ENCODE assay signal across 8 mouse cellular contexts in the genomic region with DNA sequence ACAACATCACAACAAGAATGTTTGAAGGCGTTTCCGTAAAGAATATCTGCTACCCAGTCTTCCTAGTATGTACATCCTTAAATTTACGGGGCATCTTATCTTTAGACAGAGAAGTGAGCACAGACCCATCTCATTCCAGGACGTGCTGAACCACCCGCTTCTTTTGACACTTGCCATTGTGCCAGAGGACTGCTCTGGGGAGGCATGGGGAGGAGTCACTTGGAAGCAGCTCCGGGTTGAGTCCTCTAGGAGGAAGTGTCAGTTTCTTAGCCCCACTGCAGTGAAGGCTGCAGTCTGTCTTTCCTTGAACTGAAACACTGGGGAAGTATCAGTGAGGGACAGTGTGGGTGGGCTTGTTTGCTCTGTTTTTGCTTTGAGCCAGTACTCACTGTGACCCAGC. TPM values are rescaled to one million over a fixed set of nuclear protein-coding genes. Genes with fewer than 3 reads are reported as not detected.
DNase-seq lines count a peak whose midpoint lies in the region; ATAC-seq lines count a peak whose summit lies in the region.

No protein-coding gene starts in this region.

- H3K27me3 ChIP-seq in lung, embryonic 16.5 days (ENCODE audit: control insufficient read depth, insufficient read depth, low read depth, low read length): no peaks in the 10 kb centered on the region
- H3K27me3 ChIP-seq in embryonic facial prominence, embryonic 15.5 days: no peaks in the 10 kb centered on the region
- H3K27me3 ChIP-seq in limb, embryonic 13.5 days: no peaks in the 10 kb centered on the region
- H3K27me3 ChIP-seq in splenic B cell, adult 2 months (ENCODE audit: control insufficient read depth, insufficient read depth, low read length, poor library complexity, severe bottlenecking): no peaks in the 10 kb centered on the region

- no peak for ATAC-seq in lung, embryonic 16.5 days (ENCODE audit: low read depth)
- ATAC-seq in embryonic facial prominence, embryonic 15.5 days (ENCODE audit: insufficient number of reproducible peaks, low FRiP score, low TSS enrichment, low read depth): no peak
- ATAC-seq in limb, embryonic 13.5 days (ENCODE audit: low FRiP score, low read depth): no peak

- H3K27ac ChIP-seq in lung, embryonic 16.5 days (ENCODE audit: low read length): no peak overlapping the region
- no peak overlapping the region for H3K27ac ChIP-seq in embryonic facial prominence, embryonic 15.5 days (replicated peaks)
- no peak overlapping the region for H3K27ac ChIP-seq in limb, embryonic 13.5 days

- no peaks in the 10 kb centered on the region for H3K9me3 ChIP-seq in lung, embryonic 16.5 days (ENCODE audit: control insufficient read depth, low read length)
- H3K9me3 ChIP-seq in embryonic facial prominence, embryonic 15.5 days (replicated peaks): no peaks in the 10 kb centered on the region
- no peaks in the 10 kb centered on the region for H3K9me3 ChIP-seq in limb, embryonic 13.5 days

- peak overlapping the region; percentile 90 for H3K4me3 ChIP-seq in lung, embryonic 16.5 days (ENCODE audit: low read length)
- peak overlapping the region; percentile 91 for H3K4me3 ChIP-seq in embryonic facial prominence, embryonic 15.5 days (replicated peaks)
- peak overlapping the region; percentile 85 for H3K4me3 ChIP-seq in limb, embryonic 13.5 days

- H3K9ac ChIP-seq in lung, embryonic 16.5 days (ENCODE audit: low read length): peak overlapping the region; percentile 88
- H3K9ac ChIP-seq in embryonic facial prominence, embryonic 15.5 days: peak overlapping the region; percentile 76
- peak overlapping the region; percentile 92 for H3K9ac ChIP-seq in limb, embryonic 13.5 days

- peaks cover 10% of the 10 kb centered on the region for H3K4me1 ChIP-seq in lung, embryonic 16.5 days (replicated peaks; ENCODE audit: control insufficient read depth, insufficient read depth, low read length)
- H3K4me1 ChIP-seq in embryonic facial prominence, embryonic 15.5 days: peaks cover 13% of the 10 kb centered on the region
- H3K4me1 ChIP-seq in limb, embryonic 13.5 days: peaks cover 14% of the 10 kb centered on the region

- 24% methylated on average over 6 of the region's 6 CpGs for WGBS in lung, embryonic 16.5 days
- WGBS in embryonic facial prominence, embryonic 15.5 days: 32% methylated on average over 6 of the region's 6 CpGs
- WGBS in limb, embryonic 13.5 days: 47% methylated on average over 6 of the region's 6 CpGs

- no peak for DNase-seq in lung, adult 18-20 months
- DNase-seq in splenic B cell, adult 2 months (ENCODE audit: low read depth, low spot score): peak; percentile 22
- DNase-seq in urinary bladder, postnatal 10 days (ENCODE audit: low spot score): no peak
- DNase-seq in spleen, adult 18-20 months: no peak
- no peak for DNase-seq in T-cell, adult 2 months (ENCODE audit: low spot score)

- H3K36me3 ChIP-seq in lung, embryonic 16.5 days (ENCODE audit: control insufficient read depth, insufficient read depth, low read length): peaks cover 17% of the 10 kb centered on the region
- H3K36me3 ChIP-seq in embryonic facial prominence, embryonic 15.5 days: peaks cover 36% of the 10 kb centered on the region
- peaks cover 42% of the 10 kb centered on the region for H3K36me3 ChIP-seq in limb, embryonic 13.5 days
- H3K36me3 ChIP-seq in splenic B cell, adult 2 months (ENCODE audit: control insufficient read depth, insufficient read depth, low read length, poor library complexity, severe bottlenecking): peaks cover 7% of the 10 kb centered on the region; the same call in 1 of the 2 replicates

- peak overlapping the region; percentile 90 for H3K4me2 ChIP-seq in lung, embryonic 16.5 days (ENCODE audit: low read depth, low read length)
- peak overlapping the region; percentile 68 for H3K4me2 ChIP-seq in embryonic facial prominence, embryonic 15.5 days (replicated peaks)
- H3K4me2 ChIP-seq in limb, embryonic 13.5 days (replicated peaks): peak overlapping the region; percentile 89

RNA-seq across cellular contexts. Expression of a gene that starts 1.0 kb away (rescaled TPM):
- 23.5 and 27.3 TPM in 2 replicates for polyA plus RNA-seq in lung, embryonic 16.5 days (2015; fragmentation: Nextera tagmentation; extraction: Ambion mirVana)
- 25.6 TPM in 2 replicates for polyA plus RNA-seq in embryonic facial prominence, embryonic 15.5 days (2015; fragmentation: Nextera tagmentation; extraction: Ambion mirVana)
- 40.7 and 42.3 TPM in 2 replicates for polyA plus RNA-seq in limb, embryonic 13.5 days (2015; fragmentation: Nextera tagmentation; extraction: Ambion mirVana)

RNA-seq across cellular contexts. Expression of a gene that starts 43.8 kb away (rescaled TPM):
- polyA plus RNA-seq in lung, embryonic 16.5 days (2015; fragmentation: Nextera tagmentation; extraction: Ambion mirVana): 7.1 and 10.8 TPM in 2 replicates
- 20.8 and 21.4 TPM in 2 replicates for polyA plus RNA-seq in embryonic facial prominence, embryonic 15.5 days (2015; fragmentation: Nextera tagmentation; extraction: Ambion mirVana)
- 23.1 and 26.3 TPM in 2 replicates for polyA plus RNA-seq in limb, embryonic 13.5 days (2015; fragmentation: Nextera tagmentation; extraction: Ambion mirVana)
